Mouse (Mus musculus): Measurements from ENCODE around the gene Mup15. TPM values are rescaled to one million over a fixed set of nuclear protein-coding genes. Genes with fewer than 3 reads are reported as not detected.
"Not testable (repeated sequence)": the region's sequence is repeated elsewhere in the genome, so short reads cannot be mapped to it uniquely, and the experiment has no call there.

Gene Mup15
- total RNA-seq (2021) (not detected), polyA plus RNA-seq (2012; rRNA removed) (not detected in 2 replicates)
- long read RNA-seq, result 0 reads

GRCm38 (mm10) chr4:61439643-61440042 is at the start of gene Mup15:
TSS of gene Mup15 (minus strand) at chr4:61439743.
- intact Hi-C loops (cut with DNase I), result not testable (repeated sequence)

More at GRCm38 (mm10) chr4:61439643-61440042, at the start of gene Mup15:
- DNase-seq; H3K4me1 ChIP-seq (ENCODE audit: control insufficient read depth, insufficient read depth, low read length); H3K36me3 ChIP-seq (ENCODE audit: control insufficient read depth, insufficient read depth, low read length); H3K27me3 ChIP-seq (ENCODE audit: control insufficient read depth, insufficient read depth, low read length); H3K27ac ChIP-seq; H3K9ac ChIP-seq (ENCODE audit: low read depth, low read length); H3K4me3 ChIP-seq; H3K79me2 ChIP-seq (replicated peaks; ENCODE audit: control insufficient read depth, insufficient read depth, low read length): not testable (repeated sequence)
- no CpG with 5 or more reads among the region's 4 CpGs for WGBS

Other genes with a start within 250 kb of the Mup15 start
- gene Mup13, start 211.5 kb downstream of the Mup15 start, total RNA-seq (2021), result not detected
- not detected in 2 replicates for gene Mup13, start 211.5 kb downstream of the Mup15 start, polyA plus RNA-seq (2012; rRNA removed)
- not detected for gene Mup14, start 135.7 kb downstream of the Mup15 start, total RNA-seq (2021)
- 1.5 TPM in 1 of 2 replicates, not detected in the other for gene Mup14, start 135.7 kb downstream of the Mup15 start, polyA plus RNA-seq (2012; rRNA removed)
- under 1 TPM in 1 of 2 experiments, not detected in 1; 0.48 TPM for gene Mup16, start 79.8 kb upstream of the Mup15 start, total RNA-seq (2021)
- gene Mup16, start 79.8 kb upstream of the Mup15 start, polyA plus RNA-seq (2012; rRNA removed), result not detected in 2 replicates
- gene Mup17, start 156.1 kb upstream of the Mup15 start, total RNA-seq (2021), result not detected
- gene Mup17, start 156.1 kb upstream of the Mup15 start, polyA plus RNA-seq (2012; rRNA removed), result not detected in 2 replicates
- not detected for gene Mup18, start 234.4 kb upstream of the Mup15 start, total RNA-seq (2021)
- not detected in 2 replicates for gene Mup18, start 234.4 kb upstream of the Mup15 start, polyA plus RNA-seq (2012; rRNA removed)